8 mouse cellular contexts compared by ENCODE assay signal in the genomic region with DNA sequence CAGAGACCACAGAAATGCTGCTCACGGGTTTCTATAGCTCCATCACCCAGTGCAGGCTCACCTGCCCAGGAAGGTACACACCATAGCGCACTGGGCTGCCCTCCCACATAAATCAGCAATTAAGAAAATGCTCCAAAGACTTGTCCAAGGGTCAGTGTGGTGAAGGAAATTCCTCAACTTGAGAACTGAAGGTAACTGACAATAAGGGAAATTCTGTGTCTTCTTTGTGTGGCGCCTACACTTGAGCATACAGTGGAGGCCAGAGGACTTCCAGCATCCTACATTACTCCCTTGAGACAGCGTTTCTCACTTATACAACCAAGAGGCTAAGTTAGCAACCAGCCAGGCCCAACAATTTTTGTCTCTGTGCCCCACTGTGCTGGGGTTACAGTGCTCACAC. TPM values are rescaled to one million over a fixed set of nuclear protein-coding genes. Genes with fewer than 3 reads are reported as not detected.
DNase-seq lines count a peak whose midpoint lies in the region; ATAC-seq and TF ChIP-seq lines count a peak whose summit lies in the region.

No protein-coding gene starts in this region.

- ATAC-seq in forebrain, embryonic 16.5 days, result no peak
- ATAC-seq in liver, embryonic 13.5 days (ENCODE audit: low read depth), result no peak

- H3K79me2 ChIP-seq in CH12.LX (replicated peaks; ENCODE audit: control insufficient read depth, extremely low read depth, insufficient read depth, poor library complexity, severe bottlenecking), result peaks cover 53% of the 10 kb centered on the region

- WGBS in heart, embryonic 10.5 days, result 68% methylated on average over 4 of the region's 4 CpGs
- 70% methylated on average over 4 of the region's 4 CpGs for WGBS in forebrain, embryonic 16.5 days
- 52% methylated on average over 4 of the region's 4 CpGs for WGBS in liver, embryonic 13.5 days (ENCODE audit: insufficient replicate concordance)

- H3K27me3 ChIP-seq in heart, embryonic 10.5 days (ENCODE audit: insufficient read depth, poor library complexity, severe bottlenecking), result no peaks in the 10 kb centered on the region
- H3K27me3 ChIP-seq in CH12.LX (replicated peaks), result no peaks in the 10 kb centered on the region
- H3K27me3 ChIP-seq in forebrain, embryonic 16.5 days (replicated peaks; ENCODE audit: control insufficient read depth, insufficient read depth, low read length), result no peaks in the 10 kb centered on the region
- H3K27me3 ChIP-seq in liver, embryonic 13.5 days, result no peaks in the 10 kb centered on the region

- DNase-seq in heart, embryonic 10.5 days (ENCODE audit: low spot score), result no peak
- DNase-seq in heart, postnatal 10 days, result no peak
- DNase-seq in CH12.LX (ENCODE audit: extremely low read depth), result peak; percentile 13
- DNase-seq in liver, embryonic 13.5 days, result no peak
- DNase-seq in frontal cortex, postnatal 36 days (ENCODE audit: low spot score in 2 of 2), result no peak
- no peak for DNase-seq in T-cell, adult 2 months (ENCODE audit: low spot score)
- no peak for DNase-seq in urinary bladder, postnatal 10 days (ENCODE audit: low spot score)

- TF ChIP-seq RAD21 in CH12.LX (IDR thresholded peaks at IDR 0.05; ENCODE audit: low read depth, low read length), result no peak

- no peaks in the 10 kb centered on the region for H3K9me3 ChIP-seq in heart, embryonic 10.5 days
- no peaks in the 10 kb centered on the region for H3K9me3 ChIP-seq in CH12.LX (replicated peaks; ENCODE audit: low read length)
- no peaks in the 10 kb centered on the region for H3K9me3 ChIP-seq in forebrain, embryonic 16.5 days (ENCODE audit: control insufficient read depth, low read length)
- no peaks in the 10 kb centered on the region for H3K9me3 ChIP-seq in liver, embryonic 13.5 days (replicated peaks)

- H3K4me2 ChIP-seq in CH12.LX (ENCODE audit: insufficient read depth, low read depth, poor library complexity, severe bottlenecking), result peak overlapping the region; percentile 98
- peak overlapping the region; percentile 74 for H3K4me2 ChIP-seq in forebrain, embryonic 16.5 days (ENCODE audit: low read length)
- peak overlapping the region; percentile 82 for H3K4me2 ChIP-seq in liver, embryonic 13.5 days

- in situ Hi-C loops in CH12.LX (cut with MboI; ENCODE audit: low pct_ligation_motif_present, low pct_unique_long_range_greater_than_20kb, low sequenced_read_pairs), result no loop called here

- intact Hi-C loops in heart, postnatal 10 days (cut with DNase I), result no loop called here

- peaks cover 12% of the 10 kb centered on the region for H3K4me1 ChIP-seq in heart, embryonic 10.5 days
- H3K4me1 ChIP-seq in CH12.LX (ENCODE audit: control insufficient read depth in 1 of 2, insufficient read depth in 2 of 2), result peaks cover 7 to 28% of the 10 kb centered on the region in 2 experiments
- peaks cover 20% of the 10 kb centered on the region for H3K4me1 ChIP-seq in forebrain, embryonic 16.5 days (replicated peaks; ENCODE audit: control insufficient read depth, insufficient read depth, low read length)
- H3K4me1 ChIP-seq in liver, embryonic 13.5 days (replicated peaks), result peaks cover 35% of the 10 kb centered on the region

- peaks cover 20% of the 10 kb centered on the region for H3K36me3 ChIP-seq in heart, embryonic 10.5 days
- H3K36me3 ChIP-seq in CH12.LX (replicated peaks in 1 of 2; ENCODE audit: control insufficient read depth in 1 of 2, insufficient read depth in 1 of 2, low read length in 1 of 2), result peaks cover 12 to 38% of the 10 kb centered on the region in 2 experiments
- 0 out of 2 replicates have a peak, but pooled peaks cover under 1% of the 10 kb centered on the region for H3K36me3 ChIP-seq in forebrain, embryonic 16.5 days (ENCODE audit: control insufficient read depth, insufficient read depth)
- peaks cover 14% of the 10 kb centered on the region for H3K36me3 ChIP-seq in liver, embryonic 13.5 days

- H3K9ac ChIP-seq in CH12.LX (ENCODE audit: insufficient read depth, low read depth), result peak overlapping the region; percentile 99; the same call in 1 of the 2 replicates
- H3K9ac ChIP-seq in forebrain, embryonic 16.5 days (replicated peaks; ENCODE audit: low read depth, low read length), result peak overlapping the region; percentile 35; the same call in 1 of the 2 replicates
- H3K9ac ChIP-seq in liver, embryonic 13.5 days, result peak overlapping the region; percentile 89

- dilution Hi-C loops in CH12.LX (cut with MboI; ENCODE audit: extremely low pct_ligation_motif_present, extremely low pct_unique_long_range_greater_than_20kb, low sequenced_read_pairs), result no loop called here

- peak overlapping the region; percentile 88 for H3K4me3 ChIP-seq in heart, embryonic 10.5 days
- H3K4me3 ChIP-seq in CH12.LX (replicated peaks in 1 of 3; ENCODE audit: low read depth in 2 of 3, low read length in 2 of 3, poor library complexity in 1 of 3), result peak overlapping the region; percentile 77 to 100 (median 96)
- peak overlapping the region; percentile 93 for H3K4me3 ChIP-seq in forebrain, embryonic 16.5 days (replicated peaks; ENCODE audit: low read length)
- peak overlapping the region; percentile 89 for H3K4me3 ChIP-seq in liver, embryonic 13.5 days (replicated peaks)

- TF ChIP-seq EP300 in CH12.LX (IDR thresholded peaks at IDR 0.05; ENCODE audit: low read length), result no peak

- no peak for TF ChIP-seq CTCF in CH12.LX (conservative IDR thresholded peaks at IDR 0.05 in 1 of 2, IDR thresholded peaks at IDR 0.05 in 1 of 2; ENCODE audit: low read depth in 2 of 2, low read length in 2 of 2)

- TF ChIP-seq POLR2A in CH12.LX (IDR thresholded peaks at IDR 0.05; ENCODE audit: low read depth, low read length), result no peak

- H3K27ac ChIP-seq in heart, embryonic 10.5 days, result no peak overlapping the region
- no peak overlapping the region for H3K27ac ChIP-seq in CH12.LX (ENCODE audit: insufficient read depth, low read depth)
- no peak overlapping the region for H3K27ac ChIP-seq in forebrain, embryonic 16.5 days (ENCODE audit: low read length)
- no peak overlapping the region for H3K27ac ChIP-seq in liver, embryonic 13.5 days

TF ChIP-seq in CH12.LX, 34 proteins besides CTCF, POLR2A, EP300 and RAD21:
- TF ChIP-seq SIN3A (IDR thresholded peaks at IDR 0.05; ENCODE audit: low read length), result peak; percentile 28; the same call in 1 of the 2 replicates
- peak; percentile 67 for TF ChIP-seq BHLHE40 (IDR thresholded peaks at IDR 0.05; ENCODE audit: low read depth, low read length)
- TF ChIP-seq ETS1 (conservative IDR thresholded peaks at IDR 0.05; ENCODE audit: low read depth, low read length), result no peak

RNA-seq across cellular contexts. Expression of gene Mtrex, which starts 1.2 kb away (rescaled TPM):
- polyA plus RNA-seq in heart, embryonic 10.5 days (2016; fragmentation: Nextera tagmentation; extraction: Ambion mirVana), result 68.3 and 68.9 TPM in 2 replicates
- 10 to 100 TPM; 29.4 to 31.6 TPM for total RNA-seq in heart, postnatal 10 days (2021)
- 55.0 and 65.8 TPM in 2 replicates for total RNA-seq in CH12.LX (2012; rRNA removed)
- total RNA-seq in CH12.LX (2014; rRNA removed), result 62.0 and 63.9 TPM in 2 replicates
- polyA plus RNA-seq in CH12.LX (2012; ENCODE audit: insufficient read length, low read depth), result 87.6 and 90.4 TPM in 2 replicates
- 69.4 and 76.9 TPM in 2 replicates for polyA plus RNA-seq in forebrain, embryonic 16.5 days (2015; fragmentation: Nextera tagmentation; extraction: Ambion mirVana)
- polyA plus RNA-seq in liver, embryonic 13.5 days (2015; fragmentation: Nextera tagmentation; extraction: Ambion mirVana), result 42.2 and 56.3 TPM in 2 replicates

RNA-seq across cellular contexts. Expression of gene Dhx29, which starts 1.3 kb away (rescaled TPM):
- 19.7 and 24.7 TPM in 2 replicates for polyA plus RNA-seq in heart, embryonic 10.5 days (2016; fragmentation: Nextera tagmentation; extraction: Ambion mirVana)
- total RNA-seq in heart, postnatal 10 days (2021), result 10 to 100 TPM; 12.8 to 15.9 TPM
- total RNA-seq in CH12.LX (2012; rRNA removed), result 13.0 and 19.9 TPM in 2 replicates
- 20.1 and 21.1 TPM in 2 replicates for total RNA-seq in CH12.LX (2014; rRNA removed)
- 25.1 and 25.8 TPM in 2 replicates for polyA plus RNA-seq in CH12.LX (2012; ENCODE audit: insufficient read length, low read depth)
- polyA plus RNA-seq in forebrain, embryonic 16.5 days (2015; fragmentation: Nextera tagmentation; extraction: Ambion mirVana), result 25.9 and 28.5 TPM in 2 replicates
- 13.2 and 14.4 TPM in 2 replicates for polyA plus RNA-seq in liver, embryonic 13.5 days (2015; fragmentation: Nextera tagmentation; extraction: Ambion mirVana)

Comparison
In these comparisons a context has a peak if more than half of its experiments do, and no peak if none do; other contexts are left out.
1. H3K9ac ChIP-seq: peak in every context shown above with its lines; median percentile 99 in CH12.LX; 89 in liver, embryonic 13.5 days; 35 in forebrain, embryonic 16.5 days.